Mouse (Mus musculus): ENCODE data around the gene Hoxd4. TPM values are rescaled to one million over a fixed set of nuclear protein-coding genes. Genes with fewer than 3 reads are reported as not detected.

The Hoxd4 gene
- polyA plus RNA-seq, 1 experiment from 2014 or later, result 0.20 TPM

GRCm38 (mm10) chr2:74691022-74691951, 20.4 kb upstream of the Hoxd4 start, which contains the start of gene Hoxd10:
Gene Hoxd10 (plus strand): TSS chr2:74691924.
- WGBS, result 2% methylated on average over 56 of the region's 56 CpGs
- Histone ChIP-seq H3K9ac (ENCODE audit: low read depth, low read length) (no peak within 1 kb of the TSS), H3K36me3 (ENCODE audit: control insufficient read depth, insufficient read depth) (no peaks in the 10 kb centered on the region), H3K27ac (ENCODE audit: low read depth, low read length) (no peak within 1 kb of the TSS), H3K4me2 (replicated peaks; ENCODE audit: low read depth) (peak within 1 kb of the TSS; percentile 28; the same call in 1 of the 2 replicates), H3K9me3 (ENCODE audit: control insufficient read depth) (no peaks in the 10 kb centered on the region), H3K4me3 (ENCODE audit: low read depth, low read length) (peak within 1 kb of the TSS; percentile 19), H3K4me1 (replicated peaks; ENCODE audit: control insufficient read depth, insufficient read depth, low read length) (no peaks in the 10 kb centered on the region), H3K27me3 (replicated peaks; ENCODE audit: control insufficient read depth, insufficient read depth, low read length) (peaks cover 99% of the 10 kb centered on the region)
- peak; percentile 64 for TF ChIP-seq CTCF (IDR thresholded peaks at IDR 0.05; ENCODE audit: low read depth)
- no peak for ATAC-seq

- TF ChIP-seq CTCF (IDR thresholded peaks at IDR 0.05; ENCODE audit: low read depth), result no peak
- Histone ChIP-seq H3K27ac (ENCODE audit: low read depth, low read length) (no peak overlapping the region), H3K9ac (ENCODE audit: low read depth, low read length) (no peak overlapping the region), H3K4me1 (replicated peaks; ENCODE audit: control insufficient read depth, insufficient read depth, low read length) (no peaks in the 10 kb centered on the region), H3K4me3 (ENCODE audit: low read depth, low read length) (peak overlapping the region; percentile 19), H3K9me3 (ENCODE audit: control insufficient read depth) (no peaks in the 10 kb centered on the region), H3K4me2 (replicated peaks; ENCODE audit: low read depth) (peak overlapping the region; percentile 28; the same call in 1 of the 2 replicates), H3K36me3 (ENCODE audit: control insufficient read depth, insufficient read depth) (no peaks in the 10 kb centered on the region), H3K27me3 (replicated peaks; ENCODE audit: control insufficient read depth, insufficient read depth, low read length) (peaks cover 99% of the 10 kb centered on the region)
- 5% methylated on average over 35 of the region's 35 CpGs for WGBS
- no peak for ATAC-seq
These were observed 19.5 kb upstream of the Hoxd4 start for GRCm38 (mm10) chr2:74691995-74692807.

- Histone ChIP-seq H3K4me3 (ENCODE audit: low read depth, low read length) (peak overlapping the region; percentile 19), H3K9ac (ENCODE audit: low read depth, low read length) (no peak overlapping the region), H3K9me3 (ENCODE audit: control insufficient read depth) (no peaks in the 10 kb centered on the region), H3K27me3 (replicated peaks; ENCODE audit: control insufficient read depth, insufficient read depth, low read length) (peaks cover 99% of the 10 kb centered on the region), H3K4me2 (replicated peaks; ENCODE audit: low read depth) (peak overlapping the region; percentile 28; the same call in 1 of the 2 replicates), H3K27ac (ENCODE audit: low read depth, low read length) (no peak overlapping the region), H3K36me3 (ENCODE audit: control insufficient read depth, insufficient read depth) (no peaks in the 10 kb centered on the region), H3K4me1 (replicated peaks; ENCODE audit: control insufficient read depth, insufficient read depth, low read length) (no peaks in the 10 kb centered on the region)
- 4% methylated on average over 20 of the region's 20 CpGs for WGBS
- no peak for TF ChIP-seq CTCF (IDR thresholded peaks at IDR 0.05; ENCODE audit: low read depth)
- no peak for ATAC-seq
These were observed 18.8 kb upstream of the Hoxd4 start for GRCm38 (mm10) chr2:74692808-74693431.

GRCm38 (mm10) chr2:74693432-74693827, 18.3 kb upstream of the Hoxd4 start:
- WGBS, result 6% methylated on average over 4 of the region's 4 CpGs
- ATAC-seq, result no peak
- Histone ChIP-seq H3K27me3 (replicated peaks; ENCODE audit: control insufficient read depth, insufficient read depth, low read length) (peaks cover 99% of the 10 kb centered on the region), H3K4me1 (replicated peaks; ENCODE audit: control insufficient read depth, insufficient read depth, low read length) (0 out of 2 replicates have a peak, but pooled peaks cover under 1% of the 10 kb centered on the region), H3K36me3 (ENCODE audit: control insufficient read depth, insufficient read depth) (no peaks in the 10 kb centered on the region), H3K27ac (ENCODE audit: low read depth, low read length) (no peak overlapping the region), H3K4me2 (replicated peaks; ENCODE audit: low read depth) (no peak overlapping the region), H3K9me3 (ENCODE audit: control insufficient read depth) (no peaks in the 10 kb centered on the region), H3K4me3 (ENCODE audit: low read depth, low read length) (0 out of 2 replicates have a peak overlapping the region, but pooled peaks have one; percentile 19), H3K9ac (ENCODE audit: low read depth, low read length) (no peak overlapping the region)
- TF ChIP-seq CTCF (IDR thresholded peaks at IDR 0.05; ENCODE audit: low read depth), result no peak

- Histone ChIP-seq H3K27me3 (replicated peaks; ENCODE audit: control insufficient read depth, insufficient read depth, low read length) (peaks cover 98% of the 10 kb centered on the region), H3K9ac (ENCODE audit: low read depth, low read length) (no peak overlapping the region), H3K36me3 (ENCODE audit: control insufficient read depth, insufficient read depth) (no peaks in the 10 kb centered on the region), H3K4me2 (replicated peaks; ENCODE audit: low read depth) (no peak overlapping the region), H3K9me3 (ENCODE audit: control insufficient read depth) (no peaks in the 10 kb centered on the region), H3K4me3 (ENCODE audit: low read depth, low read length) (peak overlapping the region; percentile 11; the same call in 1 of the 2 replicates), H3K27ac (ENCODE audit: low read depth, low read length) (no peak overlapping the region), H3K4me1 (replicated peaks; ENCODE audit: control insufficient read depth, insufficient read depth, low read length) (0 out of 2 replicates have a peak, but pooled peaks cover 2% of the 10 kb centered on the region)
- TF ChIP-seq CTCF (IDR thresholded peaks at IDR 0.05; ENCODE audit: low read depth), result peak; percentile 63
- no peak for ATAC-seq
- WGBS, result 4% methylated on average over 16 of the region's 16 CpGs
These were observed 17.7 kb upstream of the Hoxd4 start for GRCm38 (mm10) chr2:74694066-74694465.
